Mouse (Mus musculus): ENCODE data around the gene Sync. TPM values are rescaled to one million over a fixed set of nuclear protein-coding genes. Genes with fewer than 3 reads are reported as not detected.

The Sync gene
- total and polyA plus RNA-seq, 3 experiments = 0.31 to 0.43 TPM; not detected in 1

DNA sequence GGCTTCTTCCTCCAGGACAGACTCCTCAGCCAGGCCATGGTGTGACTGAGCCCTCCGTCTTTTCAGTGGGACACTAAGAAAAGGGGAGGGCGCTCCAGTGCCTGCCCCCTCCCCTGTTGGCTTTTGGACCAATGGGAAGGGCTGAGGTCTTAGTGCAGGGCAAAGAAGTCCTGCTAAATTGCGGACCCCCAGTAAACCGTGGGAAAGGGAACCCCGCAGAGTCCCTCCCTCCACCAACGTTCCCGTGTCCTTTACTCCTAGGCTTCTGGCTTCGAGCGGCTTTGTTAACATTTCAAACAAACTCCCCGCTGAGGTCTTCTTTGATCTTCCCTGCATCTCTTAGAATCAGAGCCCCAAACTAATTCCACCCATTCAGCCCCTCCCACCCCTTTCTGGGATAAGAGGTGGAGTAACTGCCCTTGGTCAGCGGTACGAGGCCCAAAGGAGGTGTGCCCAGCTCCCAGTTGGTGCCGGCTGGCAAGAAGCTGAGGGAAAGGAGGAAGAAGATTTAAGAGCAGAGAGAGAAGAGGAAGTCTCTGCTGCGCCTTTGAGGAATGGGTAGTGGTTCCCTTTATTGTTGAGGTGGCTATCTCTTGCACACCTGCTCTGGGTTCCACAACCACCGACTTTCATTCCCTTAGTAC, 35.8 kb upstream of the Sync start (continued):
- no peak for TF ChIP-seq CTCF (IDR thresholded peaks at IDR 0.05 in 2 of 3, conservative IDR thresholded peaks at IDR 0.05 in 1 of 3; ENCODE audit: control insufficient read depth in 1 of 3, insufficient read depth in 1 of 3, low read depth in 2 of 3, low read length in 3 of 3, poor library complexity in 1 of 3, severe bottlenecking in 1 of 3)
- TF ChIP-seq MAFK (IDR thresholded peaks at IDR 0.05; ENCODE audit: borderline replicate concordance, low read depth, low read length) = no peak
- TF ChIP-seq MYB (IDR thresholded peaks at IDR 0.05; ENCODE audit: low read depth, low read length) = no peak
- TF ChIP-seq NELFE (IDR thresholded peaks at IDR 0.05; ENCODE audit: low read depth, low read length) = no peak; the same call in 1 of the 2 replicates
- TF ChIP-seq RAD21 (IDR thresholded peaks at IDR 0.05; ENCODE audit: low read depth, low read length) = no peak
- TF ChIP-seq POLR2AphosphoS2 (IDR thresholded peaks at IDR 0.05; ENCODE audit: low read length) = no peak
- no peak for TF ChIP-seq CHD1 (IDR thresholded peaks at IDR 0.05; ENCODE audit: low read depth, low read length)
- peak; percentile 50; the same call in 1 of the 2 replicates for TF ChIP-seq ELF1 (IDR thresholded peaks at IDR 0.05; ENCODE audit: low read depth, low read length)
- no peak for TF ChIP-seq SMC3 (IDR thresholded peaks at IDR 0.05; ENCODE audit: low read depth, low read length)

DNA sequence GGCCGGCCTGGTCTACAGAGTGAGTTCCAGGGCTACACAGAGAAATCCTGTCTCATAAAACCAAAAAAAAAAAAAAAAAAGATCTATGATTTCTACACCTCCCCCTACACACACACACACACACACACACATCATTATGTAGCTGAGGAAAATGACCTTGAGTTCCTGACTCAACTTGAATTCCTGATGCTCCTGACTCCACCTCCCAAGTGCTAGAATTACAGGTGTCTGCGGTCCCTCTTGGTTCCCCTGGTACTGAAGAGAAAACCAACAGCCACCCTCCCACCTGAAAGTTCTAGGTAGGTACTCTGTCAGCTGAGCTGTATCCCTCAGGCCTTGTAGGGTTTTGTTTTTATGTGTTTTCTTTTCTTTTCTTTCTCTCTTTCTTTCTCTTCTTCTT, 34.9 kb upstream of the Sync start:
- no peak for DNase-seq (ENCODE audit: low read depth, low spot score)
- H3K4me1 ChIP-seq (ENCODE audit: control insufficient read depth in 1 of 2, insufficient read depth in 2 of 2, low read length in 2 of 2) = peaks cover 18 to 47% of the 10 kb centered on the region in 2 experiments
- no peak overlapping the region for H3K27ac ChIP-seq (ENCODE audit: control insufficient read depth, low read depth, low read length)

DNA sequence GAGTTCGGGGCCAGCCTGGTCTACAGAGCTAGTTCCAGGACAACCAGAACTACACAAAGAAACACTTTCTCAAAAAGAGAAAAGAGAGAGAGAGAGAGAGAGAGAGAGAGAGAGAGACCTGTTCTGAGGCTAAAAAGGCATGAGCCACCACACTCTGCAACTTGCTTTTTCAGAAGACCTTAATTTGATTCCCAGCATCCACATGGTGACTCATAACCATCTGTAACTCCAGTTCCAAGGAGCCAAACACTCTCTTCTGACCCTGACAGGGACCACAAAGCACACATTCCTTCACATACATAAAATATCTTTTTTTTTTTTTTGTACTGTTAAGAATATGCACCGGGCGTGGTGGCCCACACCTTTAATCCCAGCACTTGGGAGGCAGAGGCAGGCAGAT, 32.8 kb upstream of the Sync start:
- TF ChIP-seq CHD1 (IDR thresholded peaks at IDR 0.05; ENCODE audit: low read depth, low read length) (no peak), MXI1 (IDR thresholded peaks at IDR 0.05; ENCODE audit: low read depth, low read length) (no peak), POLR2AphosphoS2 (IDR thresholded peaks at IDR 0.05; ENCODE audit: low read length) (no peak), GATA1 (IDR thresholded peaks at IDR 0.05; ENCODE audit: low read depth, low read length) (no peak), E2F4 (IDR thresholded peaks at IDR 0.05; ENCODE audit: borderline replicate concordance, low read depth, low read length) (no peak), USF2 (IDR thresholded peaks at IDR 0.05; ENCODE audit: borderline replicate concordance in 1 of 2, insufficient read depth in 1 of 2, low read depth in 1 of 2, low read length in 2 of 2) (no peak), NELFE (IDR thresholded peaks at IDR 0.05; ENCODE audit: low read depth, low read length) (no peak), USF1 (IDR thresholded peaks at IDR 0.05; ENCODE audit: low read depth, low read length) (no peak), GABPA (IDR thresholded peaks at IDR 0.05; ENCODE audit: low read depth, low read length) (no peak), ETS1 (IDR thresholded peaks at IDR 0.05; ENCODE audit: low read depth, low read length) (no peak)
- H3K36me3 ChIP-seq (ENCODE audit: control insufficient read depth in 1 of 2, insufficient read depth in 2 of 2, low read length in 2 of 2) = peaks cover 0 to 15% of the 10 kb centered on the region in 2 experiments; a peak in 2 of 4 replicates
- no peak overlapping the region for H3K4me3 ChIP-seq (ENCODE audit: control insufficient read depth in 1 of 2, insufficient read depth in 1 of 2, low read depth in 2 of 2, low read length in 2 of 2)
- H3K27me3 ChIP-seq (ENCODE audit: control insufficient read depth in 1 of 2, insufficient read depth in 2 of 2, low read length in 2 of 2) = no peaks in the 10 kb centered on the region
- no peaks in the 10 kb centered on the region for H3K9me3 ChIP-seq (replicated peaks; ENCODE audit: insufficient read depth, low read length)
- H3K4me1 ChIP-seq (ENCODE audit: control insufficient read depth in 1 of 2, insufficient read depth in 2 of 2, low read length in 2 of 2) = peaks cover 16 to 41% of the 10 kb centered on the region in 2 experiments
- no peak for DNase-seq (ENCODE audit: low read depth, low spot score)
- H3K27ac ChIP-seq (ENCODE audit: control insufficient read depth, low read depth, low read length) = no peak overlapping the region
- no peak overlapping the region for H3K9ac ChIP-seq (ENCODE audit: control insufficient read depth, low read depth, low read length, poor library complexity, severe bottlenecking)
- H3K79me2 ChIP-seq (ENCODE audit: control insufficient read depth, insufficient read depth, low read length, poor library complexity) = no peaks in the 10 kb centered on the region

More for the DNA sequence above, 34.9 kb upstream of the Sync start:
- Histone ChIP-seq H3K9me3 (replicated peaks; ENCODE audit: insufficient read depth, low read length) (no peaks in the 10 kb centered on the region), H3K79me2 (ENCODE audit: control insufficient read depth, insufficient read depth, low read length, poor library complexity) (no peaks in the 10 kb centered on the region), H3K36me3 (ENCODE audit: control insufficient read depth in 1 of 2, insufficient read depth in 2 of 2, low read length in 2 of 2) (peaks cover 0 to 15% of the 10 kb centered on the region in 2 experiments; a peak in 2 of 4 replicates), H3K9ac (ENCODE audit: control insufficient read depth, low read depth, low read length, poor library complexity, severe bottlenecking) (no peak overlapping the region), H3K27me3 (ENCODE audit: control insufficient read depth in 1 of 2, insufficient read depth in 2 of 2, low read length in 2 of 2) (no peaks in the 10 kb centered on the region), H3K4me3 (ENCODE audit: control insufficient read depth in 1 of 2, insufficient read depth in 1 of 2, low read depth in 2 of 2, low read length in 2 of 2) (no peak overlapping the region)
- TF ChIP-seq E2F4 (IDR thresholded peaks at IDR 0.05; ENCODE audit: borderline replicate concordance, low read depth, low read length) (no peak), HCFC1 (IDR thresholded peaks at IDR 0.05; ENCODE audit: low read depth, low read length) (no peak), KAT2A (conservative IDR thresholded peaks at IDR 0.05; ENCODE audit: low read depth, low read length) (no peak), GATA1 (IDR thresholded peaks at IDR 0.05; ENCODE audit: low read depth, low read length) (no peak), CTCF (IDR thresholded peaks at IDR 0.05 in 2 of 3, conservative IDR thresholded peaks at IDR 0.05 in 1 of 3; ENCODE audit: control insufficient read depth in 1 of 3, insufficient read depth in 1 of 3, low read depth in 2 of 3, low read length in 3 of 3, poor library complexity in 1 of 3, severe bottlenecking in 1 of 3) (no peak), SMC3 (IDR thresholded peaks at IDR 0.05; ENCODE audit: low read depth, low read length) (no peak), NELFE (IDR thresholded peaks at IDR 0.05; ENCODE audit: low read depth, low read length) (no peak), RAD21 (IDR thresholded peaks at IDR 0.05; ENCODE audit: low read depth, low read length) (no peak), ZNF384 (IDR thresholded peaks at IDR 0.05; ENCODE audit: low read depth, low read length) (no peak)

Measured in MEL (cell line).